Mouse (Mus musculus): ENCODE measurements around the gene Col2a1. TPM values are rescaled to one million over a fixed set of nuclear protein-coding genes. Genes with fewer than 3 reads are reported as not detected.
A peak's percentile ranks its signal among the peaks of the same experiment; 100 is the strongest.

Col2a1 gene
- polyA plus RNA-seq, 1 experiment, result not detected

DNA sequence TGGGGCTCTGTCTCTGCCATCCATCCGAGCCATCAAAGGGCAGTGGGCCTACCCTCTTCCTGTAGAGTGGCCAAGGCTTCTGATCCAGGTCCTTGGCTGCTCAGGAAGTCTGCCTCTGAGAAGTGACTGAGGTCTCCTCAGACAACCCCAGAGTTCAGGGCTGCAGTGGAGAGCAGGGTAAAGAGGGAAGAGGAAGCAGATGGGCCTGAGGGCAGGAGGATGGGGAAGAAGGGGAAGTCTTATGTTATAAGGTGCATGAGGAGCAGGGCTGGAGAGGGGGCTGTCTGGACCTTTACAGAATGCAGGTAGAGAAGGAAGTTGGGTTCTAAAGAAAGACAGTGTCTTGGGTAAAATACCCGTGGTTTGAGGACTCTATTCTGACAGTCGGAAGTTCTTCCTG is 54.8 kb downstream of the Col2a1 start:
- H3K27ac ChIP-seq (ENCODE audit: insufficient read depth, low read depth, low read length), result no peak overlapping the region
- 74% methylated on average over 3 of the region's 3 CpGs for WGBS
- TF ChIP-seq POLR2A (IDR thresholded peaks at IDR 0.05; ENCODE audit: low read depth, low read length) (no peak), CTCF (conservative IDR thresholded peaks at IDR 0.05; ENCODE audit: insufficient read depth, insufficient read length, low read depth, low read length) (no peak)
- no peak overlapping the region for H3K4me3 ChIP-seq (ENCODE audit: insufficient read depth, low read depth, low read length)
- DNase-seq, result no peak
- H3K4me1 ChIP-seq (ENCODE audit: control insufficient read depth, insufficient read depth, low read length), result peaks cover 18% of the 10 kb centered on the region
- no peaks in the 10 kb centered on the region for H3K36me3 ChIP-seq (ENCODE audit: control insufficient read depth, insufficient read depth, low read length)
- H3K27me3 ChIP-seq (replicated peaks; ENCODE audit: control insufficient read depth, insufficient read depth, low read length), result no peaks in the 10 kb centered on the region

DNA sequence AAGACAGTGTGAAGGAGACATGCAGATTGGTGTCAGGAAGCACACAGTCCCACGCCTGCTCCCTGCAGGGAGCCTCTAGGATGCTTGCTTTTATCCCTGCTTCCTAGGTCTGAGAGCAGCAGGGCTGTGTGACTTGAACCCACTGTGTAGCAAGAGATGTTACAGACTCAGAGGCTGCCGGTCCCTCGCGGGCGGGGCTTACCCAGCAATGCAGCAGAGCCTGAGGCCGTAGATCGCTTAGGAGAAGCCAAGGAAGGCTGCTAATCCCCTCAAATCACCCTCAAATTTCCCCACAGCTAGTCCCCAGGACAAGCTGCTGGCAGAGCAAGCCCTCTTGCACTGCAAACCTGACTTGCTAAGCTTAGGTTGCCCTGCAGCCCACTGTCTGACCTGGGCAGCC is 55.8 kb downstream of the Col2a1 start:
- no peak overlapping the region for H3K4me3 ChIP-seq (ENCODE audit: insufficient read depth, low read depth, low read length)
- no peaks in the 10 kb centered on the region for H3K27me3 ChIP-seq (replicated peaks; ENCODE audit: control insufficient read depth, insufficient read depth, low read length)
- DNase-seq, result no peak
- H3K36me3 ChIP-seq (ENCODE audit: control insufficient read depth, insufficient read depth, low read length), result no peaks in the 10 kb centered on the region
- peaks cover 27% of the 10 kb centered on the region for H3K4me1 ChIP-seq (ENCODE audit: control insufficient read depth, insufficient read depth, low read length)
- TF ChIP-seq POLR2A (IDR thresholded peaks at IDR 0.05; ENCODE audit: low read depth, low read length) (no peak), CTCF (conservative IDR thresholded peaks at IDR 0.05; ENCODE audit: insufficient read depth, insufficient read length, low read depth, low read length) (no peak)
- WGBS, result 81% methylated on average over 7 of the region's 7 CpGs
- no peak overlapping the region for H3K27ac ChIP-seq (ENCODE audit: insufficient read depth, low read depth, low read length)

DNA sequence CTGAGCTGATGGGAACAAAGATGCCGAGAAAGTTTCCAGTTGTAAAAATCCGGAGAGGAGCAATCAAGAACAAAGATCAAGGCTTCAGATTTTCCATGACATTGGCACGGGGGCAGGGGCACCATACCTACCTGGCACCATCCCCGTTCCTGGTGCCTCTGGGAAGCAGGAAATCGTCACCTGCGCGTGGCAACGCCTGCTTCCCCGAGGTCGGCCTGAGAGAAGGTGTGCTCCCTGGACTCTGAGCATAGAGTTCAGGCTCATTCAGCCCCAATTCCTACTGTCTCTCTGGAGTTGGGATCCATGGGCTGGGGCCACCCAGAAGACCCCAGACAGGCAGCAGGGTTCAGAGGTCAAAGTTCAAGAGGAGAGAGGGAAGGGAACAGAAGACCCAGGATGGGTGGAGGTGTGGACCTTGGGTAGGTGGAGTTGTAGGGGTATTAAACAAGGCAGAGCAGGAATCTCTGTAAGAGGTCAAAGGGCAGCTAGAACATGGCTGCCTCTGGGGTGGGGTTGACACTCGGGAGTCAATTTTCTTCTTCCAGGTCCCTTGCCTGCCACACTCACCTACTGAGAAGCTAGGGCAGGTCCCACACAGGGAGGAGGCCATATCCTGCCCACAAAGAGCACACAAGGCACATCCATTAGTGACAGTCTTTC is 58.7 kb downstream of the Col2a1 start:
- Histone ChIP-seq H3K4me1 (ENCODE audit: control insufficient read depth, insufficient read depth, low read length) (peaks cover 30% of the 10 kb centered on the region), H3K27ac (ENCODE audit: insufficient read depth, low read depth, low read length) (peak overlapping the region; percentile 84), H3K27me3 (replicated peaks; ENCODE audit: control insufficient read depth, insufficient read depth, low read length) (no peaks in the 10 kb centered on the region), H3K36me3 (ENCODE audit: control insufficient read depth, insufficient read depth, low read length) (no peaks in the 10 kb centered on the region), H3K4me3 (ENCODE audit: insufficient read depth, low read depth, low read length) (no peak overlapping the region)
- no peak for TF ChIP-seq CTCF (conservative IDR thresholded peaks at IDR 0.05; ENCODE audit: insufficient read depth, insufficient read length, low read depth, low read length)
- no peak for TF ChIP-seq POLR2A (IDR thresholded peaks at IDR 0.05; ENCODE audit: low read depth, low read length)
- 36% methylated on average over 10 of the region's 11 CpGs for WGBS
- DNase-seq, result peak; percentile 72

DNA sequence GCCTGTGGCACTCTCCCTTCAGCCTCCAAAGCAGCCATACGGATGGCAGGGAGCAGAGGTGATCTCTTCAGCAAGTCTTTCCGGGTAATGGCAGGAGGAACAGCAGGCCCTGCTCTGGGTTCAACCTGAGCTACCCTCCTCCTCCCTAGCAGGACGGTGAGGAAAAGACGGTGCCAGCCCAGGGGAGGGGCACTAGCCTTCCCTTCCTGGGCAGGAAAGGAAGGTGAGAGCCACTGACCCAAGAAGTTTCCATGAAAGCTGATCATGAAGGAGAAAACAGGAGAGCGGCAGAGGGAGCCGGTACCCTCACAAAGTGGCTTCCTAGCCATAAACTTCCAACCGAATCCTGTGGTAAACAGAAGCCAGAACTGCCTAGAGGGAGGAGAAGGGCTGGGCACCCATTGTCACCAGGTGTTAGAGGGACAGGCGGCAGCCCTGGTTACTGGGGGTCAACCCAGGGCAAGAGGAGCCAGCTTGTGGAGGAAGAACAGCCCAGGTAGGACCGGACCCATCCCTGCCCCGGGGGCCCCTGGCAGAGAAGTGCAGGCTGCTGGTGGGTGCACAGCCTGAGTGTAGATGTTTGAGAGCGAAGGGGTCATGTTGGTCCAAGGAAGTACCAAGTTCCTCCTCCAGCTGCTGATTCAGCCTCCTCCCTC is 59.4 kb downstream of the Col2a1 start:
- DNase-seq, result peak; percentile 85
- WGBS, result 26% methylated on average over 11 of the region's 11 CpGs
- Histone ChIP-seq H3K36me3 (ENCODE audit: control insufficient read depth, insufficient read depth, low read length) (no peaks in the 10 kb centered on the region), H3K27ac (ENCODE audit: insufficient read depth, low read depth, low read length) (peak overlapping the region; percentile 87), H3K27me3 (replicated peaks; ENCODE audit: control insufficient read depth, insufficient read depth, low read length) (no peaks in the 10 kb centered on the region), H3K4me3 (ENCODE audit: insufficient read depth, low read depth, low read length) (no peak overlapping the region; the same call in 1 of the 2 replicates), H3K4me1 (ENCODE audit: control insufficient read depth, insufficient read depth, low read length) (peaks cover 30% of the 10 kb centered on the region)
- TF ChIP-seq POLR2A (IDR thresholded peaks at IDR 0.05; ENCODE audit: low read depth, low read length) (no peak), CTCF (conservative IDR thresholded peaks at IDR 0.05; ENCODE audit: insufficient read depth, insufficient read length, low read depth, low read length) (no peak)

DNA sequence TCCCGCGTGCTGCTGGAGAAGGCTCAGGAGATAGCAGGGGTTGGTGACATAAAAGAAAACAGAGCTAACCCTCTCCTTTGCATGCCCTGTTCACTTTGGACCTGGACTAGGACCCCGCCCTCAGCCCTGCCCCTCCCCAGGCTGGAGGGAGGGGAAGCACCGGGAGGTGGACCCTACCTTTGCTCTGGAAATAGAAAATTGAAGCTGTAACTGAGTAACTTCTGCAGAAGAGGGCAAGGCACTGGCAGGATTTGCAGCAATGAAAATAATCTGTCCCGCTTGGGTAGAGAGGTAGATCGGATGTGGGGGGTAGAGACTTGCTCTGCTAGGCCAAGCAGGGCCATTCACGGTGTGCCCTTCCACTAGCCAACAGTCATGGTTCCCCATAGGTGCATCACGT is 61.1 kb downstream of the Col2a1 start:
- peak; percentile 93 for DNase-seq
- peak overlapping the region; percentile 60 for H3K27ac ChIP-seq (ENCODE audit: insufficient read depth, low read depth, low read length)
- H3K4me1 ChIP-seq (ENCODE audit: control insufficient read depth, insufficient read depth, low read length), result peaks cover 40% of the 10 kb centered on the region
- 53% methylated on average over 8 of the region's 8 CpGs for WGBS
- no peaks in the 10 kb centered on the region for H3K36me3 ChIP-seq (ENCODE audit: control insufficient read depth, insufficient read depth, low read length)
- H3K27me3 ChIP-seq (replicated peaks; ENCODE audit: control insufficient read depth, insufficient read depth, low read length), result no peaks in the 10 kb centered on the region
- TF ChIP-seq POLR2A (IDR thresholded peaks at IDR 0.05; ENCODE audit: low read depth, low read length) (no peak), CTCF (conservative IDR thresholded peaks at IDR 0.05; ENCODE audit: insufficient read depth, insufficient read length, low read depth, low read length) (no peak)
- no peak overlapping the region for H3K4me3 ChIP-seq (ENCODE audit: insufficient read depth, low read depth, low read length)

DNA sequence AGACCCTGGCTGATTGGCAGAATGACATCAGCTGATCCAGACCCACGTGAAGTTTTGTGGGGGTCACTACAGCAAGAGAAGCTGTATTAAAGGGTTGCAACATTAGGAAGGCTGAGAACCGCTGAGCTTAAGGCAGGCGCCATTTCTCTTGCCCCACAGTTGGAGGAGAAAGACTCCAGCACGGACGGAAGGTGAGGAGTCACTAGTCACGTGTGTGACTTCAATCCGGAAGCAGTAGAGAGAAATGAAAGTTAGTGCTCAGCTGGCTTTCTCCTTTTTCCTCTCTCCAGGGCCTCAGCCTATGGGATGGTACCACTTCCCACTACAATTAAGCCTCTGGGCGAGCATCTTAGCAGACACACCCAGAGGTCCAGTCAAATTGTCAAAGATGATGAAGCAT is 62.0 kb downstream of the Col2a1 start:
- Histone ChIP-seq H3K36me3 (ENCODE audit: control insufficient read depth, insufficient read depth, low read length) (no peaks in the 10 kb centered on the region), H3K4me1 (ENCODE audit: control insufficient read depth, insufficient read depth, low read length) (peaks cover 43% of the 10 kb centered on the region), H3K27me3 (replicated peaks; ENCODE audit: control insufficient read depth, insufficient read depth, low read length) (no peaks in the 10 kb centered on the region), H3K27ac (ENCODE audit: insufficient read depth, low read depth, low read length) (peak overlapping the region; percentile 60; the same call in 1 of the 2 replicates), H3K4me3 (ENCODE audit: insufficient read depth, low read depth, low read length) (no peak overlapping the region)
- WGBS, result 76% methylated on average over 8 of the region's 8 CpGs
- DNase-seq, result no peak
- TF ChIP-seq POLR2A (IDR thresholded peaks at IDR 0.05; ENCODE audit: low read depth, low read length) (no peak), CTCF (conservative IDR thresholded peaks at IDR 0.05; ENCODE audit: insufficient read depth, insufficient read length, low read depth, low read length) (no peak)

DNA sequence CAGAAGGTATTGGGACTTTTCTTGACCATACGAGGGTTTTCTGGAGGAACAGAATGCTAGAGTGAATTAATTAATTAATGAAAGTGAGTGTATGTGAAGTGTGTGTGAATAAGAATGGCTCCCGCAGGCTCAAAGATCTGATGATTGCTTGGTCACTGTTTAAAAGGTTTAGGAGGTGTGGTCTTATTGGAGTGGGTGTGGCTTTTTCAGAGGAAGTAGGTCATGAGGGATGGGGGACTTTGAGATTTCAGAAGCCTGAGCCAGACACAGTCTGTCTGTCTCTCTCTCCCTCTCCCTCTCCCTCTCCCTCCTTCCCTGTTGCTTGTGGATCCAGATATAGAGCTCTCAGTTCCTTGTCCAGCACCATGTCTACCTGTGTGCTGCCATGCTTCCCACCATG is 63.2 kb downstream of the Col2a1 start:
- no peak overlapping the region for H3K4me3 ChIP-seq (ENCODE audit: insufficient read depth, low read depth, low read length)
- H3K27ac ChIP-seq (ENCODE audit: insufficient read depth, low read depth, low read length), result no peak overlapping the region; the same call in 1 of the 2 replicates
- peaks cover 43% of the 10 kb centered on the region for H3K4me1 ChIP-seq (ENCODE audit: control insufficient read depth, insufficient read depth, low read length)
- no peaks in the 10 kb centered on the region for H3K27me3 ChIP-seq (replicated peaks; ENCODE audit: control insufficient read depth, insufficient read depth, low read length)
- no peak for DNase-seq
- WGBS, result 65% methylated on average over 2 of the region's 2 CpGs
- H3K36me3 ChIP-seq (ENCODE audit: control insufficient read depth, insufficient read depth, low read length), result no peaks in the 10 kb centered on the region
- TF ChIP-seq CTCF (conservative IDR thresholded peaks at IDR 0.05; ENCODE audit: insufficient read depth, insufficient read length, low read depth, low read length), result no peak
- TF ChIP-seq POLR2A (IDR thresholded peaks at IDR 0.05; ENCODE audit: low read depth, low read length), result no peak

Data from kidney, adult 2 months (tissue).